In the genomic region with DNA sequence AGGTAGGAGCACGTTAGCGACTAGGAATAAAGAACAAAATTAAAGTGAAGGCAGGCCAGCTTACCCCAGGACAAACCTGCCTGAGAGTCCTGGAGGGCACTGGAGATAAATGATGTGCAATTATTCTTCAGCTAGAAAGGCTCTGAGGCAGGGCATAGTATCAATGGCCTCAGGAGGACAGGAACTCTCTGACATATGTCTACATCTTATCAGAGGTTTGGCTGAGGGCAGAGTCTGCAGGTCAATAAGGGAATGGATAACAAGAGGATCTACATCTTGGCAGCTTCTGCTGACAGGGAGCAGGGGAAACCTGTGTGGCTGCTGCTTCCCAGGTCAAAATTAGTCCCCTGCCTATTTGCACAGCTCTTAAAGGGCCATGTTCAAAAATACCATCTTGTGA, we compare ENCODE assay signal across 17 mouse cellular contexts.
"Had no signal": no experiment of that assay in that cellular context is flagged by ENCODE, and none has a peak within 500 bp of the region (broad histone marks: within the 10 kb centered on the region; RNA-seq: fewer than 3 reads in every experiment).

No protein-coding gene starts in this region.

- H3K4me2 ChIP-seq: limb, embryonic 12.5 days; limb, embryonic 15.5 days; liver, embryonic 11.5 days; lung, embryonic 14.5 days; neural tube, embryonic 12.5 days; neural tube, embryonic 15.5 days had no signal

- ATAC-seq: liver, postnatal 0 days; lung, postnatal 0 days had no signal

- H3K4me1 ChIP-seq: limb, embryonic 12.5 days; limb, embryonic 15.5 days; neural tube, embryonic 12.5 days; neural tube, embryonic 15.5 days had no signal

- H3K9ac ChIP-seq: limb, embryonic 12.5 days; limb, embryonic 15.5 days; liver, embryonic 14.5 days; liver, postnatal 0 days; lung, embryonic 14.5 days; neural tube, embryonic 12.5 days; neural tube, embryonic 15.5 days had no signal

- H3K9me3 ChIP-seq: limb, embryonic 12.5 days; limb, embryonic 15.5 days; neural tube, embryonic 12.5 days; neural tube, embryonic 15.5 days had no signal

- H3K4me3 ChIP-seq: limb, embryonic 12.5 days; limb, embryonic 15.5 days; neural tube, embryonic 12.5 days; neural tube, embryonic 15.5 days had no signal

- H3K36me3 ChIP-seq: limb, embryonic 12.5 days; limb, embryonic 15.5 days; neural tube, embryonic 12.5 days; neural tube, embryonic 15.5 days had no signal

- DNase-seq: kidney, adult 18-20 months; kidney, adult 9 months; kidney, postnatal 14 days; kidney, postnatal 4 days; left cerebral cortex, postnatal 4 days; liver, postnatal 0 days; lung, embryonic 14.5 days; thymus, adult 18-20 months; thymus, postnatal 36 days had no signal

- H3K27ac ChIP-seq: limb, embryonic 12.5 days; limb, embryonic 15.5 days; liver, embryonic 14.5 days; macrophage; neural tube, embryonic 12.5 days; neural tube, embryonic 15.5 days had no signal

- H3K27me3 ChIP-seq: limb, embryonic 12.5 days; limb, embryonic 15.5 days; neural tube, embryonic 12.5 days; neural tube, embryonic 15.5 days had no signal
